Mouse (Mus musculus) G1E-ER4 (cell line): Measurements from ENCODE around the gene Fetub. TPM values are rescaled to one million over a fixed set of nuclear protein-coding genes. Genes with fewer than 3 reads are reported as not detected.

Experiments used
- GATA1 ChIP-seq: IDR thresholded peaks from one replicate; pipeline ENCODE4 v1.8.0; 2012; ENCODE audit warnings: low read length, inconsistent platforms
- polyA plus RNA-seq: library from polyadenylated mRNA; stranded (reverse); fragments of >175 nt; gene quantifications from 2 replicates; pipeline ENCODE4 v1.2.3, GENCODE M21; 2012

The Fetub gene
- polyA plus RNA-seq, 1 experiment = 4.9 TPM

DNA sequence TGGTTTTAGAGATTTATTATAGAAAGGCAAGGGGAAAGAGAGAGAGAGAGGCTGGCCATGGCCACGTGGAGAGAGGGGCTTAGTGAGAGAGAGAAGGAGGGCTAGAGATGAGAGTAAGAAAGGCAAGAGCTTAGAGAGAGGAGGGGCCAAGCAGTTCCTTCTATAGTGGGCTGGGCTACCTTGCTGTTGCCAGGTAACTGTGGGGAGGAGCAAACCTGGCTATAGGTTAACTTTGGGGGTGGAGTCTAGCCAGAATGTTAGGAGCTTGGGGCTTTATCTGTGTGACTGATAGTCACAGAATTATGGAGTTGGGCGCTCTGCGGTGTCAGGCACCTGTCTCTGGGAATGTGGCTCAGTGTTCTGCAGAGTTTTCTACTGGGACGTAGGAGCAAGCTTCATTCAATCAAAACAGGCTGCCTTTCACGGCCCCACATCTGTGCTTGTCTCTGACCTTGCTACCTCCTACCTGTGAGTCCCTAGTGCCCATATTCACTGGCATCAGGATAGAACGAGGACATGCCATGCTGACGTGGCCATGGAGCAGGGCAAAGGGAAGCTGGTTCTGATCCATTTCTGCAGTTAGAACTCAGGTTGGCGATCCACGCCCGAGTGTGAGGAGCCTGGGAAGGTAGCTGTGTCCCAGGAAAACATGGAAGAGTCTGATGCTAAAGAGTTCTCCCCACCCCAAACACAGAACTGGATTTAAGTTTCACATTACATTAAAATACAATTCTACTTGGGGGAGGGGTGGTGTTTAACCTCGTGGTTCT, 13.5 kb downstream of the Fetub start:
- no peak for TF ChIP-seq GATA1

DNA sequence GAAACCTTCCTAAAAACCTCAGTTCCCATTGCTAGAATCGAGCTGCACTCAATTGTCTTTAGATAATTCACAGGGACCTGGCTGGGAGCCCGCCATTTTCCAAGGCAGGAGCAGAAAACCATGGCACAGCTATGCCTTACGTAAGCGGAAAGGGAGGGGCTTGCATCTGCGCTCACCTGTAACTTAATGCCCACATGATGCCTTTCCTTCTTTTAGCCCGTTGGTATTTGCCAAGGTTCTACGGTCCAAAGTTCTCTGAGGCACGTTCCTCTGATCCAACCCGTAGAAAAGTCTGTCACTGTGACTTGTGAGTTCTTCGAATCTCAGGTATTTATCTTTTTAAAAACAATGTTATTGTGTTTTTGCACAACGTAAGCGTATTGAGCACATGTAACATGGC, 19.5 kb downstream of the Fetub start:
- TF ChIP-seq GATA1 = no peak

DNA sequence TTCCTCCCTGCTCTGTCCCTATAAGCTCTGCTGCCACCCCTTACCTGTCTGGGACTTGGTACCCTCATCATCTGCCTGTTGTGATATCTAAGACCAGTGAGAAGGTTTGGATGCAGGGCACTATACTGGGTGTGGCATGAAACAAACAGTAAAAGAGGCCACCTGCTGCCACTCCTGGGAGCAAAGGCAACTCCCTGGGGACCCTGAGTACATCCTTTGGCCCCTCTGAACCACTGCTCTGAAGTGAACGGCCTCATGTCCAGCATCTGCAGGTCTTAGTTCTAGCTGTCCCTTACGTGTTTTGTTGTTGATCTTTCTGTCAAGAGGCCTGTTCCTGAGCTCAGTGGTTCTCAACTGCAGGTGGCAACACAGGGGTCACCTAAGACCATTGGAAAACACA, 20.4 kb downstream of the Fetub start:
- no peak for TF ChIP-seq GATA1

DNA sequence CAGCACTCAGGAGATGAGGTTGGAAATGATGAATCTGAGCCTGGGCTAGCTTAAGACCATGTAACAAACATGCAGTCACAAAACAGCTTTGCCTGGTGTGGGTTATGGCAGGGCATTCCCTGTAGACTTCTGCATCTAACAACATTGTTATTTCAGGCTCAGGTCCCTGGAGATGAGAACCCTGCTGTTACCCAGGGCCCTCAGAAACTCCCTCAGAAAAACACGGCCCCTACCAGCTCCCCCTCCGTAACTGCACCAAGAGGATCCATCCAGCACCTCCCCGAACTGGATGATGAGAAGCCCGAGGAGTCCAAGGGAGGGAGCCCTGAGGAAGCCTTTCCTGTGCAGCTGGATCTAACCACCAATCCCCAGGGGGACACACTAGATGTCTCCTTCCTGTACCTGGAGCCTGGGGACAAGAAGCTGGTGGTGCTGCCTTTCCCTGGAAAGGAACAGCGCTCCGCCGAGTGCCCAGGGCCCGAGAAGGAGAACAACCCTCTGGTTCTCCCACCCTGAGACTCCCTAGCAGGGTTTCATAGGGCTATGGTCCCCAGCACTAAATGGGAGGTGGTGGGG, 21.1 kb downstream of the Fetub start:
- TF ChIP-seq GATA1 = no peak

DNA sequence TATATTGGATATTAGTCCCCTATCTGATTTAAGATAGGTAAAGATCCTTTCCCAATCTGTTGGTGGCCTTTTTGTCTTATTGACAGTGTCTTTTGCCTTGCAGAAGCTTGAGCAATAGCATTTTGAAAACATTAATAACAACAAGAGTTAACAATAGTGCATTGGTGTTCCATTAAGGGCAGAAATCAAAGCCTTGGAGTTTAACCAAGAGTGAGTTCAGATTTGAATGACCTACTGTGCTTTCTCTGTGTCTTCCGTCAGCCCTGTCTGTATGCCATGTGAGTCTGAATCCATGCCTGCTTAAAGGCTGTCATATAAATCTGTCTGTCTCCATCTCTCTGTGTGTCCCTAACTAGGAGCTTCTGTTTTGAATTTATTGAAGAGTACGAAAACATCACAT, 29.2 kb downstream of the Fetub start:
- no peak for TF ChIP-seq GATA1

DNA sequence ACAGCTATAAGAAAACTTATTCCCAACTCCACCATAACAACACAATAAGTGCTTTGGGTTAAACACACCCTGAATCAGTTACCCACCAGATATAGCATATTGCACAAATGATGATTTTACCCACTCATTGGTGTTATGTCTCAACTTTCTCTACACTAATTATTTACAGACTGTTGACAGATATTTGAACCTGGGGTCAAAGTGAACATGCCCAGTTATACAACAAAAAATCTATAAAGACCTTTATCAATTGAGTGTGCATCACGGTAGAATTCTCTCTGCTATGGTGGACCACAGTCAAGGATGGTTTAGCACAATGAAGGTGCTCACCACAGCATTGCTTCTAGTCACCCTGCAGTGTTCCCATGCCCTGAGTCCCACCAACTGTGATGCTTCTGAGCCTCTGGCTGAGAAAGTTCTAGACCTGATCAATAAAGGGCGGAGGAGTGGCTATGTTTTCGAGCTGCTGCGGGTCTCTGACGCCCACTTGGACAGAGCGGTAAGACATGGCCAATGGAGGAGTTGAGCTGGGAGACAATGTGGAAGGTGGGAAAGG, 32.8 kb downstream of the Fetub start, which contains the start of gene Hrg:
TSS of gene Hrg (plus strand) at position 233 of the 556 bp plus-strand sequence.
- TF ChIP-seq GATA1 = no peak

DNA sequence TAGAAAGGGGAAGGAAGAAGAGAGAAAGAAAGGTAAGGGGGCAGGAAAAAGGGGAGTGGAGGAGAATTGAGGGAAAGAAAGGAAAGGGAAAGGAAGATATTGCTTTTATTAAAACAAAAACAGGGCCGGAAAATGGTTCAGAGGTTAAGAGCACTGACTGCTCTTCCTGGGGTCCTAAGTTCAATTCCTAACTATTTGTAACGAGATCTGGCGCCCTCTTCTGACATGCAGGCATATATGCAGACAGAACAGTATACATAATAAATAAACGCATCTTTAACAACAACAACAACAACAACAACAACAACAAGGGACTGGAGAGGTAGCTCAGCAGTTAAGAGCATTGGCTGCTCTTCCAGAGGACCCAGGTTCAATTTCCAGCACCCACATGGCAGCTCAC, 34.9 kb downstream of the Fetub start:
- no peak for TF ChIP-seq GATA1

DNA sequence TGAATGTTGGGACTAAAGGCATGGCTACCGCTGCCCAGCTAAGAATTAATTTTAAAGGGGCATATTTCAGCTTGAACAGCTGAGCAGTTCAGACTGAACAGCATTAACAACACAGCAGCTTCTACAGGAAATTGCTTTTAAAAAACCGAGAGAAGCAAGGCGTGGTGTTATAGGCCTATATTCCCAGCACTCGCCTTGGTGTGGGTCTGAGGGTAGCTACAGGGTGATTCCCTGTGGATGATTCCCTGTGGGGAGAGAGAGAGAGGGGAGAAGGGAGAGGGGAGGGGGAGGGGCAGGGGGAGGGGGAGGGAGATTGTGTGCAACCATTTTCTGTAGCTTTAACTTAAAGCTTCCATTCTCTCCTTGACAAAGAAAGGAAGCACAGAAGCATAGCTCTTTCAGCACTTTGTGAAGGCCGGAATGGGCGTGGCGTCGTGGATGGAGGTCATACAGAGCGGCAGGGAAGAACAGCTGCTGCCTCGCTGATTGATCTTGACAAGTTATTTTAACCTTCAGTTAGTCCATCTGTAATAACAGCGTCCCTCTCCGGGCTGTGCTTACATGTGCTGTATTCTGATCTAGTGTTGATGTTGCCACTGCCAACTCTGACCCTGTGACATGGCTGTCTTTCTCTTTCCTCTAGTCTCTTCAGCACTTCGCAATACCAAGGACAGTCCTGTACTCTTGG, 37.4 kb downstream of the Fetub start:
- no peak for TF ChIP-seq GATA1

DNA sequence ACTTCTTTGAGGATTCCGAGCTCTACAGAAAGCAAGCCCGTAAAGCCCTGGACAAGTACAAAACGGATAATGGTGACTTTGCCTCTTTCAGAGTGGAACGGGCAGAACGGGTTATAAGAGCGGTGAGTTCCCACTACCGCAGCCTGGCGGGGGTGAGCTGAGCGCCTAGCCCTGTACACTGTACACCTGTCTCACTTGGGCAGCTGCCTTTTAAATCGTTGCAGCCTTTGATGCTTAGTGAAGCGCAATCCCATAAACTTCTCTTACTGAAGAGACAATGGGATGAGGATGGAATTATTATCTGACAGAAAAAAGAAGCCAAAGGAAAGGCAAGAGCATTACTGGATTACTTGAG, 37.9 kb downstream of the Fetub start:
- no peak for TF ChIP-seq GATA1

DNA sequence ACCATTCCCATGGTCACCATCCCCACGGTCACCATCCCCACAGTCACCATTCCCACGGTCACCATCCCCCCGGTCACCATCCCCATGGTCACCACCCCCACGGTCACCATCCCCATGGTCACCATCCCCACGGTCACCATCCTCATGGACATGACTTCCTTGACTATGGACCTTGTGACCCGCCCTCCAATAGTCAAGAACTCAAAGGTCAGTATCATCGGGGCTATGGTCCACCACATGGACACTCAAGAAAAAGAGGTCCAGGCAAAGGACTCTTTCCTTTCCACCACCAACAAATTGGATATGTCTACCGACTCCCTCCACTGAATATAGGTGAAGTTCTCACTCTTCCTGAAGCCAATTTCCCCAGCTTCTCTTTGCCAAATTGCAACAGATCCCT, 42.9 kb downstream of the Fetub start:
- TF ChIP-seq GATA1 = no peak

DNA sequence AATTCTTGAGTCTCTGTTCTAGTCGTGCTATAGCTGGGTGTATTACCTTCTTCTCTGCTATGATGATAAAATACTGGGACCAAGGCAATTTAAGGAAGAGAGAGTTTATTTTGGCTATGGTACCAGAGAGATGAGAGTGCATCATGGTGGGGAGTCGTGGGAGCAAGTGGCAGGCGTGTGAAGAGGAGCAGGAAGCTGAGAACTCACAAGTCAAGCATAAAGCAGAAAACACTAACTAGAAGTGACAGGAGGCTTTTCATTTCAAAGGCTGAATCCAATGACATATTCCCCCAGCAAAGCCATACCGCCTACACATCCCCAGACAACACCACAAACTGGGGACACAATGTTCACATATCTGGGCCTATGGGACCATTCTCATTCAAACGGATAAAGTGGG, 44.1 kb downstream of the Fetub start:
- TF ChIP-seq GATA1 = no peak

DNA sequence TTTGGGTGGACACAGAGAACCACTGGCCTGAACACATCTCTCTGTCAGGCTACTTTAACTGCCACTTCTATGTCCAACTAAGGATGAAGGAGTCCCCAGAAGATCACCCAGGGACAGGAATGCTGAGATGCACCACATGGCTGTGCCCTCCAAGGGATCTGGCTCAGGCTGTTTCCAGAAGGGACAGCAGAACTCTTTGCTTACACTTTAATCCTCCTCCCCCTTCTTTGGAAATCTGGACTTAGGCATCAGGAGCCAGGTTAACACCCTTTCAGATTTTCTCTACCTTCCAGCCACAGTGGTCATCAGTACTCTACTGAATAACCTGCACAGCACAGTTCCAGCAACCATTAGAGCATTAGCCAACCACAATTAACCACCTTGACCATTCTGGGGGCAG, 45.2 kb downstream of the Fetub start:
- TF ChIP-seq GATA1 = no peak

DNA sequence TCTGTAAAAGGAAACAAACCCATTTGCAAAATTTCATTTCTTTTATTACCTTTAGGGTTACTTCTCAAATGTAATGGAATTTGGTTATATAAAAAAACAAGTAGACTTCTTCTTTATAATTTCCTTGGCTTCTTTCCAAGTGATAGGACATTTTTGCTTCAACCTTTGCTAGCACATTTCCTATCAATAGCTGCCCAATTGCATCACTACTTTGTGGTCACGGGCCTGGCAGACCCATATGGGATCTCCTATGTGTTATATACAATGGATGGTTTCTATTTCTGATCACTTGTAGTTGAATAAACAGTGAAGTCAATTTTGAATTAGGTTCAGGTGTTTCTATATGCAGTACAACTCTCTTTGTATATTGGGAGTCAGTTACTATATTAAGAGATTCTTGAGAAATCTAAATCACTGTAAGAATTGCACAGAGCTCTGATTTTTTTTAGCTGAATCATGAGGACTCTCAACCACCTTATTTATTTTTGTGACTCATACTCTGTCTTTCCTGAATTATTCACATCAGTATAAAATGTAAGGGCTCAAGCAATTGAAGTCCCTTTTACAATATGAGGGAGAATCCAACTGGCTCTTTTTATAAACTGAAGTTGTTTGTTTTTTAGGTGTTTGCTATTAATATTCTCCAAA, 49.4 kb downstream of the Fetub start:
- no peak for TF ChIP-seq GATA1

Other genes with a start within 250 kb of the Fetub start
- gene Crygs, start 106.8 kb upstream of the Fetub start, polyA plus RNA-seq = not detected in 2 replicates
- 1.9 and 2.9 TPM in 2 replicates for gene Tbccd1, start 60.7 kb upstream of the Fetub start, polyA plus RNA-seq
- gene Dnajb11, start 60.5 kb upstream of the Fetub start, polyA plus RNA-seq = 29.1 and 44.1 TPM in 2 replicates
- gene Ahsg, start 27.1 kb upstream of the Fetub start, polyA plus RNA-seq = 0.21 and 0.65 TPM in 2 replicates
- gene Hrg, start 32.7 kb downstream of the Fetub start, polyA plus RNA-seq = not detected in 2 replicates
- gene Kng2, start 111.1 kb downstream of the Fetub start, polyA plus RNA-seq = not detected in 2 replicates
- gene Kng1, start 139.5 kb downstream of the Fetub start, polyA plus RNA-seq = not detected in 2 replicates
- 2.1 and 4.3 TPM in 2 replicates for gene Eif4a2, start 189.1 kb downstream of the Fetub start, polyA plus RNA-seq
- gene Rfc4, start 209.4 kb downstream of the Fetub start, polyA plus RNA-seq = 15.7 and 57.6 TPM in 2 replicates
- gene Adipoq, start 228.2 kb downstream of the Fetub start, polyA plus RNA-seq = not detected in 2 replicates